Mouse (Mus musculus): ENCODE data around the gene Palb2. TPM values are rescaled to one million over a fixed set of nuclear protein-coding genes. Genes with fewer than 3 reads are reported as not detected.

The Palb2 gene
- polyA plus RNA-seq, 1 experiment, result 4.7 TPM

GRCm38 (mm10) chr7:122138190-122138589 lies 5.4 kb upstream of the Palb2 start:
- TF ChIP-seq CTCF (IDR thresholded peaks at IDR 0.05; ENCODE audit: borderline replicate concordance, extremely low read depth, insufficient read depth, insufficient read length) (no peak), POLR2A (IDR thresholded peaks at IDR 0.05; ENCODE audit: borderline replicate concordance, extremely low read depth, insufficient read depth, insufficient read length, poor library complexity, severe bottlenecking) (no peak)
- no peak for DNase-seq (ENCODE audit: low read depth)

GRCm38 (mm10) chr7:122137071-122137470 lies 4.3 kb upstream of the Palb2 start:
- TF ChIP-seq CTCF (IDR thresholded peaks at IDR 0.05; ENCODE audit: borderline replicate concordance, extremely low read depth, insufficient read depth, insufficient read length) (no peak), POLR2A (IDR thresholded peaks at IDR 0.05; ENCODE audit: borderline replicate concordance, extremely low read depth, insufficient read depth, insufficient read length, poor library complexity, severe bottlenecking) (no peak)
- DNase-seq (ENCODE audit: low read depth), result no peak

- peak; percentile 40; the same call in 1 of the 2 replicates for TF ChIP-seq CTCF (IDR thresholded peaks at IDR 0.05; ENCODE audit: borderline replicate concordance, extremely low read depth, insufficient read depth, insufficient read length)
- no peak for TF ChIP-seq POLR2A (IDR thresholded peaks at IDR 0.05; ENCODE audit: borderline replicate concordance, extremely low read depth, insufficient read depth, insufficient read length, poor library complexity, severe bottlenecking)
- peak; percentile 1 for DNase-seq (ENCODE audit: low read depth)
These were observed 2.3 kb upstream of the Palb2 start for GRCm38 (mm10) chr7:122135070-122135469.

GRCm38 (mm10) chr7:122133338-122133625 lies 497 bp upstream of the Palb2 start:
- no peak for DNase-seq (ENCODE audit: low read depth)
- no peak for TF ChIP-seq CTCF (IDR thresholded peaks at IDR 0.05; ENCODE audit: borderline replicate concordance, extremely low read depth, insufficient read depth, insufficient read length)
- no peak for TF ChIP-seq POLR2A (IDR thresholded peaks at IDR 0.05; ENCODE audit: borderline replicate concordance, extremely low read depth, insufficient read depth, insufficient read length, poor library complexity, severe bottlenecking)

- no peak for DNase-seq (ENCODE audit: low read depth)
- no peak for TF ChIP-seq POLR2A (IDR thresholded peaks at IDR 0.05; ENCODE audit: borderline replicate concordance, extremely low read depth, insufficient read depth, insufficient read length, poor library complexity, severe bottlenecking)
- no peak for TF ChIP-seq CTCF (IDR thresholded peaks at IDR 0.05; ENCODE audit: borderline replicate concordance, extremely low read depth, insufficient read depth, insufficient read length)
These were observed 951 bp downstream of the Palb2 start for GRCm38 (mm10) chr7:122131834-122132233.

GRCm38 (mm10) chr7:122126946-122127345 lies 5.8 kb downstream of the Palb2 start:
- DNase-seq (ENCODE audit: low read depth), result no peak
- TF ChIP-seq CTCF (IDR thresholded peaks at IDR 0.05; ENCODE audit: borderline replicate concordance, extremely low read depth, insufficient read depth, insufficient read length), result no peak
- TF ChIP-seq POLR2A (IDR thresholded peaks at IDR 0.05; ENCODE audit: borderline replicate concordance, extremely low read depth, insufficient read depth, insufficient read length, poor library complexity, severe bottlenecking), result no peak

- TF ChIP-seq CTCF (IDR thresholded peaks at IDR 0.05; ENCODE audit: borderline replicate concordance, extremely low read depth, insufficient read depth, insufficient read length) (peak; percentile 39; the same call in 1 of the 2 replicates), POLR2A (IDR thresholded peaks at IDR 0.05; ENCODE audit: borderline replicate concordance, extremely low read depth, insufficient read depth, insufficient read length, poor library complexity, severe bottlenecking) (no peak)
- no peak for DNase-seq (ENCODE audit: low read depth)
These were observed 7.1 kb downstream of the Palb2 start for GRCm38 (mm10) chr7:122125636-122126035.

- TF ChIP-seq POLR2A (IDR thresholded peaks at IDR 0.05; ENCODE audit: borderline replicate concordance, extremely low read depth, insufficient read depth, insufficient read length, poor library complexity, severe bottlenecking) (no peak), CTCF (IDR thresholded peaks at IDR 0.05; ENCODE audit: borderline replicate concordance, extremely low read depth, insufficient read depth, insufficient read length) (no peak)
- no peak for DNase-seq (ENCODE audit: low read depth)
These were observed 9.3 kb downstream of the Palb2 start for GRCm38 (mm10) chr7:122123518-122123917.

GRCm38 (mm10) chr7:122108206-122108605 lies 24.6 kb downstream of the Palb2 start:
- TF ChIP-seq POLR2A (IDR thresholded peaks at IDR 0.05; ENCODE audit: borderline replicate concordance, extremely low read depth, insufficient read depth, insufficient read length, poor library complexity, severe bottlenecking) (no peak), CTCF (IDR thresholded peaks at IDR 0.05; ENCODE audit: borderline replicate concordance, extremely low read depth, insufficient read depth, insufficient read length) (no peak)
- no peak for DNase-seq (ENCODE audit: low read depth)

- DNase-seq (ENCODE audit: low read depth), result peak; percentile 97
These were observed 31.0 kb downstream of the Palb2 start, which contains the start of gene Ndufab1 for GRCm38 (mm10) chr7:122101747-122102244. Ndufab1 (minus strand) TSS chr7:122101886.

GRCm38 (mm10) chr7:122101014-122101746 lies 31.6 kb downstream of the Palb2 start:
- DNase-seq (ENCODE audit: low read depth), result peak; percentile 48

More at GRCm38 (mm10) chr7:122101747-122102244, 31.0 kb downstream of the Palb2 start, which contains the start of gene Ndufab1:
- peak; percentile 76 for TF ChIP-seq CTCF (IDR thresholded peaks at IDR 0.05; ENCODE audit: borderline replicate concordance, extremely low read depth, insufficient read depth, insufficient read length)
- peak; percentile 33; the same call in 1 of the 2 replicates for TF ChIP-seq POLR2A (IDR thresholded peaks at IDR 0.05; ENCODE audit: borderline replicate concordance, extremely low read depth, insufficient read depth, insufficient read length, poor library complexity, severe bottlenecking)

- DNase-seq (ENCODE audit: low read depth), result peak; percentile 68
- TF ChIP-seq CTCF (IDR thresholded peaks at IDR 0.05; ENCODE audit: borderline replicate concordance, extremely low read depth, insufficient read depth, insufficient read length), result peak; percentile 75; the same call in 1 of the 2 replicates
- TF ChIP-seq POLR2A (IDR thresholded peaks at IDR 0.05; ENCODE audit: borderline replicate concordance, extremely low read depth, insufficient read depth, insufficient read length, poor library complexity, severe bottlenecking), result no peak
These were observed 33.6 kb downstream of the Palb2 start for GRCm38 (mm10) chr7:122099222-122099621.

All from brain, embryonic 14.5 days (tissue).